Mouse (Mus musculus): ENCODE measurements around the gene Apopt1.

DNA sequence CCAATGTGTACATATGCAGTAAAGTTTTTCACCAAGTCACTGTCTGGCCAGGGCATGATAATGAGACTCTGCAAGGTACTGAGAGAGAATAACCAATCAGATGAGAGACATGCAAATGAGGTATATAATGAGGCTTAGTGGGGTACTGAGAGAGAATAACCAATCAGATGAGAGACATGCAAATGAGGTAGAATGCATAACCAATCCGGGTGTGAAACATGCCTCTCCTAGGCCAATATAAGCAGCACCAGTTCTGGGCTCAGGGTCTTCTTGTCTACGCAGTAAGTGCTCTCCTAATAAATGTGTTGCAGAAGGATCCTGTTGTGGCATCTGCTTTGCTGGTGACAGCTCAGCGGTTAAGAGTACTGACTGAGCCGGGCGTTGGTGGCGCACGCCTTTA, 3.4 kb downstream of the Apopt1 start:
- TF ChIP-seq POLR2A (IDR thresholded peaks at IDR 0.05; ENCODE audit: insufficient read length, low read depth) (no peak), TCF12 (IDR thresholded peaks at IDR 0.05; ENCODE audit: insufficient read depth, poor library complexity, severe bottlenecking) (no peak), POLR2AphosphoS2 (IDR thresholded peaks at IDR 0.05; ENCODE audit: insufficient read length, low read depth) (no peak), MYOD1 (IDR thresholded peaks at IDR 0.05; ENCODE audit: control insufficient read depth in 1 of 3, insufficient read length in 2 of 3, low read depth in 2 of 3) (no peak)

Measured in myocyte (in vitro differentiated cells).